Mouse (Mus musculus) small intestine, adult 2 months (tissue): ENCODE data around the gene Zbtb38. TPM values are rescaled to one million over a fixed set of nuclear protein-coding genes. Genes with fewer than 3 reads are reported as not detected.
A peak's percentile ranks its signal among the peaks of the same experiment; 100 is the strongest.

Experiments used
- H3K27ac ChIP-seq: fragments of 200-500 bp; 2 replicates; pipeline ENCODE4 v1.5.1; 2012; ENCODE audit warnings: low read depth, low read length, control low read depth, inconsistent platforms; ENCODE audit not compliant: insufficient read depth
- H3K27me3 ChIP-seq: fragments of 200-500 bp; 2 replicates; pipeline ENCODE4 v1.6.1; 2012; ENCODE audit warnings: mild to moderate bottlenecking, moderate library complexity, low read length, inconsistent platforms; ENCODE audit not compliant: control insufficient read depth, insufficient read depth
- H3K36me3 ChIP-seq: fragments of 200-500 bp; 2 replicates; pipeline ENCODE4 v1.6.1; 2012; ENCODE audit warnings: mild to moderate bottlenecking, low read length, control low read depth, inconsistent platforms; ENCODE audit not compliant: control insufficient read depth, insufficient read depth
- H3K4me1 ChIP-seq: fragments of 200-500 bp; 2 replicates; pipeline ENCODE4 v1.6.1; 2012; ENCODE audit warnings: low read length, inconsistent platforms, mixed read lengths; ENCODE audit not compliant: control insufficient read depth, insufficient read depth, insufficient read length
- H3K4me3 ChIP-seq: fragments of 200-500 bp; 2 replicates; pipeline ENCODE4 v1.5.1; 2012; ENCODE audit warnings: low read depth, mild to moderate bottlenecking, control low read depth, inconsistent platforms, low read length, moderate library complexity
- CTCF ChIP-seq: fragments of 200-500 bp; IDR thresholded peaks from 2 replicates; pipeline ENCODE4 v1.5.1; 2012; ENCODE audit warnings: low read depth, mild to moderate bottlenecking, control low read depth, inconsistent platforms, low read length, moderate library complexity, mixed read lengths; ENCODE audit not compliant: insufficient replicate concordance, insufficient read length; ENCODE audit errors: extremely low read depth
- POLR2A ChIP-seq: fragments of 200-500 bp; IDR thresholded peaks from 2 replicates; pipeline ENCODE4 v1.6.1; 2012; ENCODE audit warnings: low read depth, mild to moderate bottlenecking, control low read depth, inconsistent platforms, low read length, moderate library complexity
- WGBS: fragments of 180-500 bp; shearing (Covaris S2); methylation state at CpG from one replicate; pipeline ENCODE4 v1.1.7; 2018; 5-methylcytosine and 5-hydroxymethylcytosine counted together
- polyA plus RNA-seq: library from polyadenylated mRNA; depleted of rRNA; stranded (reverse); fragments of >200 nt; gene quantifications from 2 replicates; pipeline ENCODE4 v1.2.3, GENCODE M21; 2012

Gene Zbtb38
- polyA plus RNA-seq, 1 experiment = 7.7 TPM

DNA sequence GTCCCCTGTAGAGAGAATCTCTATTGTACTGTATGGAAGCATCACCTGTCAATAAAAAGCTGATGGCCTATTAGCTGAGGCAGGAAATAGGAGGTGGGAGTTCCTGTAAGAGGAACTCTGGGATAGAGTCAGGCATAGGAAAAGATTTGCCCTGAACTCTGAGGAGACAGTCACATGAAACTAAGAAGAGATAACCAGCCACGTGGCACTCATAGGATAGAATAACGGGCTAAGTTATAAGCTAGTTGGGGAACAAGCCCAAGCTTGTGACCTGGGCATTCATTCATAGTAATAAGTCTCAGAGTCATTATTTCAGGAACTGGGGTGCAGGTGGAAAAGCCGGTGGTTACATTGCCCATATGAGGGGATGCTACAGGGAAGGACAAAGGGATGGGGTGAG, 10.4 kb upstream of the Zbtb38 start:
- no peak overlapping the region for H3K4me3 ChIP-seq
- peaks cover 2% of the 10 kb centered on the region for H3K4me1 ChIP-seq
- no peak overlapping the region for H3K27ac ChIP-seq
- no peaks in the 10 kb centered on the region for H3K27me3 ChIP-seq
- 91% methylated on average over 3 of the region's 3 CpGs for WGBS
- no peaks in the 10 kb centered on the region for H3K36me3 ChIP-seq
- TF ChIP-seq POLR2A = no peak
- no peak for TF ChIP-seq CTCF

DNA sequence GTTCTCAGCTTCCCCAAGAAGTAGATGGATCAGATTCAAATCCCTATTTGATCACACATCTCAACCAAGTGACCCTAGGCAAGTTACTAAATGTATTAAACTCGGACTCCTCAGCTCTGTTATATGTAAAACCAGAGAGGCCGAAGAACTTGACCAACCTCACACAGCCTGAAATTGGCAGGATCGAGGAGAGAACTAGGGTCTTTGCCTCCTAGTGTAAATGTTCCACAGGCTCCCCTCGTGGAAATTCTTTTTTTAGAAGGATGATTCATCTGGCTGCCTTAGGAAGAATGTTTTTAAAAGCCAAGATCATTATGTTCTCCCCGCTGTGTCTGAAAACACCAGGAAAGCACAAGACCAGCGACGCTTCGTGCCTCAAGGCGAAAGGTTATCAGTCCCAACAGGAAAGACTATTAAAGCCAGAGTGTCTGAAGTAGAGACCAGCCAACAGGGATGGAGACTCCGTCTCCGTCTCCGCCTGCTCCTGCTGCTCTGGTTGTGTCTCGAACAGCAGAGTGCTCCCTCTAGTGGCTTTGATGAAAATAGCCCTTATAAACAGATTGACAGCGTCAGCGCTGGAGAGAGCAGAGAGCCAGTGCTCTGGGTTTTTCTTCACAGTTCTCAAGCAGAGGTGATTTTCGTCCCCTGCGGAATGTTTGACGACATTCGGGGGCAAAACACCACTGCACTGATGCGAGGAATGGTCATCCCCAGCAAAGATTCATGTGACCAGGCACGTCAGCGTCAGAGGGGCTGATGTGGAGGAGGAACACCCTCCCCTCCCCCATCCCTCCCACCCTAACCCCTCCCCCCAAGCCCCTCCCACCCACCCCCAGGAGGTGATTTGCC, 6.3 kb upstream of the Zbtb38 start:
- Histone ChIP-seq H3K27ac (peak overlapping the region; percentile 48; the same call in 1 of the 2 replicates), H3K4me3 (peak overlapping the region; percentile 47), H3K36me3 (no peaks in the 10 kb centered on the region), H3K4me1 (peaks cover 3% of the 10 kb centered on the region; the same call in 1 of the 2 replicates), H3K27me3 (no peaks in the 10 kb centered on the region)
- TF ChIP-seq POLR2A (no peak), CTCF (peak; percentile 96; the same call in 1 of the 2 replicates)
- WGBS = 24% methylated on average over 22 of the region's 22 CpGs

DNA sequence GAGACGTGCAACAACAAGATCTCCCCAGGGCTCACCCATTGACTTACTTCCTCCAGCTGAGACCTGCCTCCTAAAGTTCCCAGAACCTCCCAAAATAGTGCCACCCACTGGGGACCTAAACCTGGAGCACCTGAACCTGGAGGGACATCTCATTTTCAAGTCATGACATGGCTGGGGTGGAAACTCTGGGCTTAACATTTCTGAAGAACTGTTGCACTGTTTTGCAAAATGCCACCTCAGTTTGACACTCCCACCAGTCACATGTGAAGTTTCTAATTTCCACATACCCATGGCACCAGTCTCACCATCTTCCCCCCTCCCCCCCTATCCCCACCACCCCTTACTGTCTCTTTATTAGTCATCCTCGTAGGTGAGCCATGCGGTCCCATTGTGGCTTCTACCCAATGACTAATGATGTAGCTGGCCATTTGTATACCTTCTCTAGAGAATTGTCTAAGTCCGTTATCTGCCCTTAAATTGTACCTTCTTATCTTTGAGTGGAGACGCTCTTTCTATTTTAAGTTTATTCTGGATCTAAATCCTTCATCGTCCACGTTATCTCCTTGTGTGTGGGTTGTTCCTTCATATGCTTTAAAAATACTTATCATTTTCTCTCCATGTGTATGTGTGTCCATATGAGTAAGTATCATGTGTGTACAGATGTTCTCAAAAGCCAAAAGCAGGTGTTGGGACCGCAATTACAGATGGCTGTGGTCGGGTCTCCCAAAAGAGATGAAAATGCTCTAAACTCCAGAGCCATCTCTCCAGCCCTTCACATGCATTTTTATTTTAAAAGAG, 4.2 kb upstream of the Zbtb38 start:
- peaks cover 3% of the 10 kb centered on the region; the same call in 1 of the 2 replicates for H3K36me3 ChIP-seq
- no peaks in the 10 kb centered on the region for H3K27me3 ChIP-seq
- 88% methylated on average over 9 of the region's 9 CpGs for WGBS
- TF ChIP-seq POLR2A (no peak), CTCF (no peak)
- no peak overlapping the region for H3K4me3 ChIP-seq
- peaks cover 13% of the 10 kb centered on the region for H3K4me1 ChIP-seq
- H3K27ac ChIP-seq = no peak overlapping the region

DNA sequence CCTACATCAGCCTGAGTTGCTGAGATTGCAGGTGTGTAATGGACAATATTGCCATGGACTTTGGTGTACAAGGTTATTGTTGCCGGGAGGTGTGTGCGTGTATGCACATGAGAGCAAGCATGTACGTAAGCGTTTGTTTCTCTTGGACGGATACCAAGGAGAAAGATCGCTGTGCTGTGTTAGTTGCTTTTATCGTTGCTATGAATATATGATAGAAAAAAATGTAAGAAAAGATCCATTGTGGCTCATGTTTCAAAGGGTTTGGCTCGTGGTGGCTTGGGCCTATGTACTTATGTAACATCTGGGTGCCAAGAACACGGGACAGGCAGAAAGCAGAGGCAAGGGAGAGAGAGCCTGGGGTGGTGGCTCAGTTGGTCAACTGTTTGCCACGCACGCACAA, 3.1 kb upstream of the Zbtb38 start:
- H3K27me3 ChIP-seq = no peaks in the 10 kb centered on the region
- peaks cover 3% of the 10 kb centered on the region; the same call in 1 of the 2 replicates for H3K36me3 ChIP-seq
- peaks cover 13% of the 10 kb centered on the region for H3K4me1 ChIP-seq
- no peak overlapping the region for H3K4me3 ChIP-seq
- TF ChIP-seq CTCF = no peak
- no peak for TF ChIP-seq POLR2A
- 35% methylated on average over 11 of the region's 11 CpGs for WGBS
- no peak overlapping the region for H3K27ac ChIP-seq

DNA sequence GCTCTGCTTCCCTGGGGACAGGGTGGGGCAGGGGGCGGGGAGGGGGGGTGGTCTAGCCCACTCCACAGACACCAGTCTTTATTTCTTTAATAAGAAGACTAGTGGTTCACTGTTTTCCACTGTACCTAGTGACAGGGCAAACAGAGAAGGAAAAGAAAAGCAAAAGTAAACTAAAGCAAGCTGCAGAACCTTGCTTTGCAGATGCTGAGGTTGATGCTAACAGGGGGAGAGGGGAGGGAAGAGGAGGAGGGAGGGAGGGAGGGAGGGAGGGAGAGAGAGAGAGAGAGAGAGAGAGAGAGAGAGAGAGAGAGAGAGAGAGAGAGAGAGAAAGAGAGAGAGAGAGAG, 2.0 kb upstream of the Zbtb38 start:
- Histone ChIP-seq H3K27me3 (no peaks in the 10 kb centered on the region), H3K4me1 (peaks cover 13% of the 10 kb centered on the region), H3K27ac (no peak overlapping the region), H3K36me3 (peaks cover 5% of the 10 kb centered on the region; the same call in 1 of the 2 replicates), H3K4me3 (no peak overlapping the region)
- TF ChIP-seq POLR2A (no peak), CTCF (no peak)
- 28% methylated on average over 1 of the region's 1 CpGs for WGBS

DNA sequence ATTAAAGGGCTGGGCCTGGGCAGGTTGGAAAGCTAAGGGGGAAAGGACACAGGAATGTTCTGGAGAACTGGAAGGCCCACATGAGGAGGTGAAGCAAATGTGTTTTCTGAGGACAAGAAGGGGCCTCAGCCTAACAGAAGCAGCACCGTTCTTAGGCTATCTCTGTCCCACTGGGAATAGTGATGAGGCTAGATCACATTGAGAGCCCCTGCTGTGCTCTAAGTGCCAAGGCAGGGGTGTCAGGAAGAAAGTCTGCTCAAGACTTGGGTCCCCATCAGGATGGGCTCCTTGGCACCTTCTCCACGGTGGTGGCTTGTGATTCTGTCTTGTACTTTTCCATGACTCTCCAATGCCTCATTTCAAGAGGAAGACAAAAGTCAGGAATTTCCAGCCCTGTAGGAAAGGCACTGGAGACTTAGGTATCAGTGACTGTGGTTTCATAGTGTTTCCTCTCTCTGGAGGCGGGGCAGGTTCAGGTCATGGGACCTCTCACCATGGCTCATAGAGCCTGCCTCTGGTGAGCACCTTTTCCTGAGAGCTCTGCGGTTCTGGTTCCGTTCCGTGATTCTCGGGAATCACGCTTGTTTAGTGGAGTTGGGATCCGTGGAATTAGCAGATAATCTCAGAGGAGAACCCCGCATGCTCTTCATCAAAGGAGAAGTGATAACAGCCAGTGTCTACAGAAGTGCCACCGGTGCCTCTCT, 1.4 kb upstream of the Zbtb38 start:
- Histone ChIP-seq H3K27me3 (no peaks in the 10 kb centered on the region), H3K36me3 (peaks cover 5% of the 10 kb centered on the region; the same call in 1 of the 2 replicates), H3K4me1 (peaks cover 13% of the 10 kb centered on the region), H3K4me3 (no peak overlapping the region; the same call in 1 of the 2 replicates), H3K27ac (no peak overlapping the region)
- TF ChIP-seq CTCF = no peak
- no peak for TF ChIP-seq POLR2A
- WGBS = 59% methylated on average over 11 of the region's 11 CpGs

DNA sequence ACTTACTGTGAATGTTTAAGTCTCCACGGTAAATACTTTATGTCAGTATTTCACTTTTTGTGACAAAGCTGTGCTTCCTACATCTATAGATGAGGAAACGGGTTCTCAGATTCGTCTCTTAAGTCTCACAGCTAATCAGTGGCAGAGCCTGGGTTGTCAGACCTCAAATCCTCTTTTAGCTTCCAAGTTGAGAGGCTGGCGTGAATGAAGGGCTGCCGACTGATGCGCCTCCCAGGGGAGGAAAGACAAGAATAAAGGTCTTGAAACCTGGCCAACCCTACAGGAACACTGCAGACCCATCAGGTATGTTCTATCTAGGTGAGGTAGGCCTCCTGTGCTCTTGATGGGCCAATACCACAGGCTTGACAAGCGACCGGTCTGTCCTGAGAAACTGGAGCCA, 761 bp upstream of the Zbtb38 start:
- H3K27me3 ChIP-seq = no peaks in the 10 kb centered on the region
- peaks cover 13% of the 10 kb centered on the region for H3K4me1 ChIP-seq
- H3K4me3 ChIP-seq = no peak overlapping the region
- no peak overlapping the region for H3K27ac ChIP-seq
- WGBS = 91% methylated on average over 8 of the region's 8 CpGs
- TF ChIP-seq POLR2A (no peak), CTCF (no peak)
- peaks cover 8% of the 10 kb centered on the region; the same call in 1 of the 2 replicates for H3K36me3 ChIP-seq
